Mouse (Mus musculus): Measurements from ENCODE around the gene Arhgap30.

The Arhgap30 gene

DNA sequence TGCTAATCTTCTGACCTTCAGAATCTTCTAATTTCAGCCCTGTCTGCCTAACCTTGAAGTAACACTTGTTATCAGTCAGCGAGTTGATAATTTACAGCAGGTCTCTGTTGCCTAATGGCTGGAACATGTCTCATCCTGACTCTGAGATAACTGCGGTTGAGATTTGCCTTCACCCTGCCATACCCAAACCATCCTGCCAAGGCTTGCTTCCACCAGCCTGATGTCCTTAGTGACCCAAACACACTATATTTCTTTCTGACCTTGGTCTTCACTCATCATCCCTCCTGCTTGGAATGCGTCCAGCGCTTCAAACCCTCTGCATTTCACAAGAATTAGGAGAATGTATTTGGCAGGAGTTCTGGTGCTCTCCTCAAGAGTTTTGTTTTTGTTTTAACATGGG is 36.4 kb downstream of the Arhgap30 start:
- no peak for DNase-seq (ENCODE audit: low read depth, low spot score)

DNA sequence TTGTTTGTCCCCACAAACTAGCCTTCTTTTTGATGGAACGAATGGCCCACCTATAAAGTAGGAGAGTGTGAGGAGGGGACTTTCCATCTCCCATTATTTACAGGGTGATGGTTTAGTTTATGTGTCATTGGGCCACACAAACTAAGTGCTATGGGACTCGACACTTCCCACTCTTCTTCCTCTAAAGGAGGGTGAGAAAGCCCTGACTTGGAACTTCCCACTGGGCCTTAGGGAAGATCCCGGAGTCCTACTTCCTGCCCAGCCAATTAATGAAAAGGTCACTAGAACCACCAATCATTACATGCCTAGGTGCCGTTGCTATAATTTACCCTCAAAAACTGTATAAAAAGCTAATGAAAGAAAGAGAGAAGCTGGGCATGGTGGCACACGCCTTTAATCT is 43.4 kb downstream of the Arhgap30 start:
- no peak for DNase-seq (ENCODE audit: low read depth, low spot score)

DNA sequence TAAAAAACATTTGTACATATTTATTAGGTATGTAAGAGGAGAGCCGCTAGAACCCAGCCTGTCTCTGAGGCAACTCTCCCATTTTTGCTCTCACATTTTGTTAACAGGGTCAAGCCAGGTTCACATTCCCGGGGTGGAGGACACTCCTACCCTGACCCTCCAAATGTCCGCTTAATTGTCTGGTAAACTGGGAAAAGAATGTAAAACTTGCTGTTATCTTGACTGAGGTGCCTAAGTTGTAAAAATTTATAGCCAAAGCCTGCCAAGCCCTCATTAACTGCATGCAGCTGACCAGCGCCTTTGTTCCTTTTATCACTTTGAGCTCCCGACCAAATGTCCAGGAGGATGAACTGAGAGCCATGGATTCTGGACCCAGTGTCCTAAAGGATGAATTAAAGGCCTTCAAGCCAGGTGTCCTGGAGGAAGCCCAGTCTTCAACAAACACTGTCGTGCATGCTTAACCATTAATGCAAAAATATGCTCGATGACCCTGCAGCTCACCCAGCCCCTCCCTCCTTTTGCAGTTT is 46.6 kb downstream of the Arhgap30 start:
- no peak for DNase-seq (ENCODE audit: low read depth, low spot score)

DNA sequence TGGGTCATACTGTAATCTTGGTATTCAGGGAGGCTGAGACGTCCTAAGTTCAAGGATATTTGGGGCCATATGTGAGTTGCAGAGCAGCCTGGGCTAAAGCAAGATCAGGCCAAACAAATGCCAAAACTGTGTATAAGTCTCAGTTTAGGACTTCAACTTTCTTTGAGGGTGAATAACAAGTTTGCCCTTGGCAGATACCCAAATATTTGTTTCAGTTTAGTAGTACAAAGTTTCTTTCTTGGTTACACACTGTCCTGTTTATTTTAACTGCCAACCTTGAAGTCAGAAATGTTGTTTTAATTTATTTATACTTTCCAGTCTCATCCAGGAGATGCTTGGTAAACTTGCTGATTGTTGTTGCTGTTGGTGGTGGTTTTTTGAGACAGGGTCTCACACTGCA is 47.2 kb downstream of the Arhgap30 start:
- no peak for DNase-seq (ENCODE audit: low read depth, low spot score)

DNA sequence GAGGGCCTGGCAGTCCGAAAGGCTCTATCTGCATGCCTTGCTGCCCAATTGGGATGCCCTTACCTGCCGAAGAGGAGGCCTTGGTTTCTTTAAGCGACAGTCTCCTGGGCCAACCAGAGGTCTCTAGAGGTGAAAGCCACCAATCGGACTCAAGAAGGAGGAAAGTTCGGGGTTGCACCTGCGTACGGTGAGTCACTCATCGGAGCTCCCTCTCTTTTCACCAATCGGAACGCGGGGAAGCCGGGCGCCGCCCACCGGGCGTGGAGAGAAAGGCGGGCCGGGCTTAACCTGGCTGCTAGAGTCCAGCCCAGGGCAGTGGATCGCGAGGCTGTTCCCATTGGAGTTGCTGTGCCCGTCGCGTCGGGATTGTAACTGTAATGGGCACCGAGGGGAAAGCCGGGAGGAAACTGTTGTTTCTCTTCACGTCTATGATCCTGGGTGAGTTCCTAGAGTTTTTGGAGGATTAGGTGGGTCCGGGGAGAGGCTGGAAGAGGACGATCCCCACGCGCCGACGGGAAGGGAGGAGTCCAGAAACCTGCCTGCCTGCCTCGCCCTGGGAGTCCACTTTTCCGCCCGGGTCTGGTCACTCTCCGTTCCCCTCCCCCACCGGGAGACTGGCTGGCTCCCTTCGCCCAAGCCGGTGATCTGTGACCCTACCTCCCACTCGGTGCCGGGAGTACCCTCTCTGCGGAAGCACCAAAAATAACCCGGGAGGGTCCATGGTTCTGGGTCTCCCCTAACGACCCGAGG is 48.7 kb downstream of the Arhgap30 start, which contains the start of gene F11r:
TSS of gene F11r (plus strand) at position 272 of the 750 bp plus-strand sequence.
- DNase-seq (ENCODE audit: low read depth, low spot score) = peak; percentile 94

DNA sequence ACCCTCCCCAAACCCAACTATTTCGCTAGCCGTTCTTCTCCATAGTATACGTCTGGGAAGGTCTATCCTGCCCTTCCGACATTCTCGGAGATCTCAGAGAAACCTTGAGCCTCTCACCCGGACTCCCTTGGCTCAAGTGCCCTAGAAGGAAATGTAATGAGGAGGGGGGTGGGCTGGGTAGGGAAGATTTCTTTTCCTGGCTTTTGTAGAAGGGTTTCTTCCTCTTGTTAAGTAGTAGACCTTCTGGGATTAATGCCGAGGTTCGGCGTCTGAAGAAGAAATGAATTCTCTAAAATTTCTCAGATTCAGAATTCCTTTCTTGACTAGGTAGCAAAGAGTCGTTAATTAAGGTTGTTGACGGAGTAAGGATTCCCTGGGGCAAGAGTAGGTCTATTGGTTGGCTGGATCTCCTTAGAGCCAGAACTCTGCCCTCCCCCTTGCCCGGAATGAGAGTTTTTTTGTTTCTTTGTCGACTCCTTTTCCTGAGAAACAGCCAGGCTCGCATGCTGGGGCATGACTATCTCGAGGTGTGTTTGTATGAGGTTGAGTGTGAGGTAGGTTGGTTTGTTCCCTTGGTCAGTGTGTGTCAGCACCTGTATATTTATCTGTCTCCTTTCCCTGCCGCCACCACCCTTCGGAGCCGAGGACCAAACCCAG is 49.4 kb downstream of the Arhgap30 start:
- no peak for DNase-seq (ENCODE audit: low read depth, low spot score)

DNA sequence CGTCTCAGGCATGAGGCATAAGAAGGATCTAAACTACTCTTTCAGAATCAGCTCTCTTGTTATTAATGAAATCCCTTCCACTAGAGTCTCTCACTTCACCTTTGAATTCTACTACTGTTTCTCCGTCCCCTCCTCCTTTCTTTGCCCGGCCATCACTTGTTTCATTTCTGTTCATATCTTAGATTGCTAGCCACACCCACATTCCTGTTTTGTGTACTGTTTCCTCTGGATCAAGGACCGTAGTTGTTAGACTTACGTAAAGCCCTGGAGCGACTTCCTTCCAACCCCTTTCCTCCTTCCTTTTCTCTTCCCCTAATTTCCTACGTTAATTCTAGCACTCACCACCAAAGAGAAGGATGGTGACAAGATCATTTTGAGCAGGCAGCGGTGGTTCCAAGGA is 50.3 kb downstream of the Arhgap30 start:
- no peak for DNase-seq (ENCODE audit: low read depth, low spot score)

DNA sequence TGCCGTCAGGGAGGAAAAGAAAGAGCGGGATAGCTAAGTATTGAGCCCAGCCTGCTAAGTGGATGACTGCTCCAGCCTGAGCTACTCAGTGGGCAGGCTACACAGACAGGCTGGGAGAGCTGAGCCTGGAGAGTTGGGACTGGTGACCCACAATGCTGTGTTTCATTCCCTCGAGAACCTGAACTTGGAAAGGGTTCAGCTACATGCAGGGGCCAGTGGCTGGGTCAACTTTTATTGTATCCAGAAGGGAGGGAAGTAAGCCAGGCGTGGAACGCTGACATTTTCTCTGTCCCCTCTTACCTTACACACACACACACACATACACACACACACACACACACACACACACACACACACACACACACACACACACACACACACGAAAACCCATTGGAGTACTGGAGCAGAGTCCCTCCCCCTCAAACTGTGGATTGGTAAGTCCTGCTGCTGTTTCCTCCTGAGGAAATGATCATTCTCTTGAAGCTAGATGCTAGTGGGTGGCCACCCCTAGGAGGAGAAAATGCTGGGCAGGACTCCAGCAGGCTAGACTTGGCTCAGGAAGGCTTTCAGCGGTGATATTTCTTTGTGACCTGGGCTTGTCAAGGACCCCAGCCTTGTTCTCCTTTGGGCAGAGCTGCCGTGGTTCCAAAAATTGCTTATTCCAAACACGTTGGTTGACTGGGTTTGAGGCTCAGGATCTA is 51.4 kb downstream of the Arhgap30 start:
- DNase-seq (ENCODE audit: low read depth, low spot score) = no peak

DNA sequence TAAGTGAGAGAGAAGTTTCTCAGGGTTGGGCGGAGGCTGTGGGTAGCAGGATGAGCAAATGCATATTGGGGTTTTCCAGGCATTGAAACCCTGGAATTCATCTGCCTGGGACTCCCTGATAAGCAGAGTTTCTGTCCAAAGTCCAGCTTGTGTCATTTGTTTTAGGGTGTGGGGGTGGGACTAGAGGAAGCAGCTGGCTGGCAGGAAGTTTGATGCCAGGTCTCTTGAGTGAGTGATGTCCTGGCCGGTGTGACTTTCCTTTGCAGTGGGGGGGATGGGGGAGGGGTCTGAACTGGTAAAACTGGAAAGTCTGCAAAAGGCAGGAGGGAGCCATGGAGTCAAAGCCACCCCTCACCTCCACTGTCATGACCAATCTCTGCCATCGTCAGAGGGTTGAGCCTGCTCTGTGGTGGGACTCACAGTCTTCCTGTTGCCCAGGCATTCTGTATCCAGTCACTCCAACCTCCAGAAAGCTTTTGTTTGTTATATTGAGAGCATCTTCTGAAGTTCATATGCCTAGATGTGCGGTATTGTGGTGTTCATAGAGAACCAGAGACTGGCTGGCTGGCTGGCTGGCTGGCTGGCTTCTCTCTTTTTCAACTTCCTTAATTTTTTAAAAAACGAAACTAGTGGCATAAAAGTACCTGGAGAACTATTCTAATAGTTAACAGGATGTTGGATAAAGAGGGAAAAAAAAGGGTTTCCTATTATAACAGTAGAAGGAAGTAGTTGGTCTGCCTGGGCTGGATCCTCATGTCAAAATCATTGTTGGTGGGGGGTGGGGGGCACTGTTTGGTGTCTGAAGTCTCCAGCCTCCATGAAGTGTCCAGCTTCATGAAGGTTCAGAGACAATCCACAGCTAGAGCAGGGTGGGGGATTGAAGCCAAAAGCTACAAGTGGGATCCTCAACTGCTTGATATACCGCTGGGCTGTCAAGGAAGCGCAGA is 53.0 kb downstream of the Arhgap30 start:
- DNase-seq (ENCODE audit: low read depth, low spot score) = no peak

DNA sequence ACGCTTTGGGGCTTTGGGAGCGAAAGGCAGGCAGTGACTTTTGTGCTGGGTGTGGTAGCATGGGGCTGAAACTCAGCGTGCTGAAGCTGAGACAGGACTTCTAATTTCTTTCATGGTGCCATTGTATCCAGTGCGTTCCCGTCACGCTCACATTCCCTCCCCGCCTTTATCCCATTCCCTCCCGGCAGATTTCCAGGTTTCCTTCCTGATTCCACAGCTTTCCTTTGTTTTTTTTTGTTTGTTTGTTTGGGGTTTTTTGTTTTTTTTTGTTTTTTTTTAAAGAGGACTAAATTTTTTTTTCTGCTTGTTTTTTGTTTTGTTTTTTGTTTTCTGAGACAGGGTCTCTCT is 53.6 kb downstream of the Arhgap30 start:
- DNase-seq (ENCODE audit: low read depth, low spot score) = no peak

DNA sequence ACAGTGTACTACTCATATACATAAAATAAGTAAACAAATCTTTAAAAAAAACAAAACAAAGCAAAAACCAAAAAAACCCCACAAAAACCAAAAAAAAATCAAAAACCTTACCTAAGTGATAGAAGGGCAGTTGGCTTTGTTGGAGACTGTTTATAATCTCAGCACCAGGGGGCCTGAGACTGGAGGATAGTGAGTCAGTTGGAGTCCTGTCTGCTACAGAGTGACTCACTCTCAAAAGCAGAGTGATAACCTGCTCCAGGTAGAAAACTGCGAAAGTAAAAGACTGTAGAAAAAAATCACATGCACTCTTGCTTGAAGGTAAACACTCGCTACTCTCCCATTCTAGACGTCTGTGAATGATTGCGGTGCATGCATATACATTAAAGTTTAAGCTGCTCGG is 56.3 kb downstream of the Arhgap30 start:
- no peak for DNase-seq (ENCODE audit: low read depth, low spot score)

DNA sequence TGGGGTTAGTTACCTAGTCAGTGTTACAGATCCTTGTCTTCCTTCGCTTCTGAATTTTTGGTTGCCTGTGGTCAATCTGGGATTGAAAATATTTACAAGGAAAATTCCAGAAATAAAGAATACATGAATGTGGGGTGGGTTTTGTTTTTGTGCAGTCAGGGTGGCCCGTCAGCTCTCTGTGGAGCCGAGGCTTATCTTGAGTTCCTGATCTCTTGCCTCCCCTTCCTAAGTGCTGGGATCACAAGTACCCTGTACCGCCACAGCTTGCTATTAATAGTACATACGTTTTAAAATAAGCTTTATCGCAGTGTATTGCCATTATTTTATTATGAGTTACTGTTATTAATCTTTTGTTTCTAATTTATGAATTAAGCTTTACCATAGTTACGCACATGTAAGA is 58.1 kb downstream of the Arhgap30 start:
- no peak for DNase-seq (ENCODE audit: low read depth, low spot score)

DNA sequence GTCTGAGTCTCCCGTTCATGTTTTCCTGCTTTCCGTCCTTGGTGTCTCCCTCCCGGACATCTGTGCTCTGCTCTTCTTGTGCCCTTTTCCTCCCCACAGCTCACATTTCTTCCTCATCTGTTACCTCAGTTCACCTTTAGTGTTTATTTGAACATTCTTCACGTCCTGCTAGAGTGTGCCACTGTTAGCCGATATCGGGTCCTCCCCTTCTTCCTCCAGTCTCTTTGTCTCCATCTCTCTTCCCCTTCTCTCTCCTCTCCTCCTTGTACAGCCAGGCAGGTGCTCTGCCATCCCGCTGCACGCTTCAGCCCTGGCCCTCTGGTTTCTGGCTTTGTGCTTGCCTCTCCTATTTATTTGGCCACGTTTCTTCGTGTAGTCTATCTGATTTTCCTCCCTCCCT is 58.9 kb downstream of the Arhgap30 start:
- no peak for DNase-seq (ENCODE audit: low read depth, low spot score)

DNA sequence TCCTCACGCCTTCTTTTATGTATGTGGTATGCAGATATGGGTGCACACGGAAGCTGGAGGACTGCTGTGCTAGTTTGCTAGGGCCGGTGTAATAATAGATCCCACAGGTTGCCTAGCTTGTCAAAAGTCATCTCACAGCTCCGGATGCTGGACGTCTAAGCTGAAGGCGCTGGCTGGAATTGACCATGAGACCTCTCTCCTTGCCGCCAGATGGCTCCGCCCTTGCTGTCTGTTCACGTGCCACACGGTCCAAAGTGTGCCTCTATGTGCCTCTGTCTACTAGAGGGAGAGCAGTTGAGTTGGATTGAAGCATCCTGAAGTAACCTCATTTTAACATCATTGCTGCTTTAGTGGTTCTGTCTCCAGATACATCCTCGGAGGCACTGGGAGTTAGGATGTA is 61.3 kb downstream of the Arhgap30 start:
- no peak for DNase-seq (ENCODE audit: low read depth, low spot score)

DNA sequence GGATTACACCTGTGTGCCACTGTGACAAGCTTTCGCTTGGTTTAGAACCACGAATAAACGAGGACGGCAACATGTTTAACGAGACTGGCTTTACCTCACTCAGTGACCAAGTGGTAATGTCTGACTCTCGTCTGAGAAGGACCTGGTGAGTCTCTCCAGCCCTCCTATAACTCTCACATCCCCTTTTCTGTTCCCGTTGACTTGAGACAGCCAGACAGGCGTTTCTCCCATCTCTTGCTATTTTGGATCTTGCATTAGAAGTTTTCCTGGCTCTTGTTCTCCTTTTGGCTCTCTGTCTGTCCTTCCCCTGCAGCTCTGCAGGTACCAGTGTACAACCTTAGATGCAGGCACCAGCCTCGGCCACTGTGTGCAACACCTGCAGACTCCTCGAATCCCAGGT is 62.2 kb downstream of the Arhgap30 start:
- DNase-seq (ENCODE audit: low read depth, low spot score) = no peak

DNA sequence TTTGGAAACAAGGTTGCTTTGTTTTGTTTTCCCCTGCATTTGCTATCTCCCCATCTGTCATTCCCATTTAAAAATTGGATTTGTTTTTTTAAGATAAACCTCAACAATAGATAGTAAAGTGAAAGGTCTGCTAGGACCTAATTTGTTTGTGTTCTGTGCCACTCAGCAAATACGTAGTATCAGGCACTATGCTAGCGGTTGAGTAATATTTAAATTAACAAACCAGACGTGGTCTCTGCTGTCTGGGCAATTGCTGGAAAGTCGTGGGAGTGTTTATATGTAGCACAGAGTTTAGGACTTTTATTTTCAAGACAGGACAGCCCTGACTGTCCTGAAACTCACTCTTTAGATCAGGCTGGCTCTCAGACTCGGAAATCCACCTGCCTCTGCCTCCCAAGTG is 63.8 kb downstream of the Arhgap30 start:
- DNase-seq (ENCODE audit: low read depth, low spot score) = no peak

DNA sequence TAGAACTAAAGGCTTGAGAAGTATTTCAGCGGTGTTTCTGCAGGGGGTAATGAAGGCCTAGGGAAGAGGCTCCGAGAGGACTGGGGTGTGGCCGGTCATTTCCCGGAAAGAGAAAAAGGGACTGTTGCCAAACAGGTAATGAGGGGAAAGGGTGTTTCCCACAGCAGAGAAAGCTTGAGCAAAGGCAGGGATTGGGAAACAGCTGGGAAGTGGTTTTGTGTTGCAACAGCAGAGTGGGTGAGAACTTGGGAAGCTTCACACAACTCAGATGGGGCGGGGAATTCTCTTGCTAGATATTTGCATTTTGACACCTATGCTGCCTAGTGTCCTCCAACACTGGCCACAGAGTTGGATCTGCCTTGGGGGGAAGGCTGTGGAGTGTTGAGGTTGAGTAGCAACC is 64.2 kb downstream of the Arhgap30 start:
- DNase-seq (ENCODE audit: low read depth, low spot score) = peak; percentile 47

DNA sequence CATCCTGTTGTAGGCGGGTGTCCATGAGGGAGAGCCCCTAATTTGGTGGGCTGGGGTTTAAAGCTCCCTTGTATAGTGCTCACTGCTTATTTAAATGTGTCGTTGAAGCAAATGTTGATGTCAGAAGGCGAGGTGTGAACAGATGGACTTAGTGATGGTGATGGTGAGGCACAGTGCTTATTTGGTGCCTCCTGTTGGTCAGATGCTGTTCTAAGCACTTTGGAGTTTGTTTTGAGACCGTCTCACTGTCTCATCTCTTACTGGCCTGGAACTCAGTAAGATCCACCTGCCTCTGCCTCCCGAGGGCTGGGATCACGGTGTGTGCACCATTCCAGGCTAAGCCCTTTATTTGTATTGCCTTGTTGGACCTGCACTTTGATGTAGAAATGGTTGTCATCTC is 66.2 kb downstream of the Arhgap30 start:
- DNase-seq (ENCODE audit: low read depth, low spot score) = no peak

DNA sequence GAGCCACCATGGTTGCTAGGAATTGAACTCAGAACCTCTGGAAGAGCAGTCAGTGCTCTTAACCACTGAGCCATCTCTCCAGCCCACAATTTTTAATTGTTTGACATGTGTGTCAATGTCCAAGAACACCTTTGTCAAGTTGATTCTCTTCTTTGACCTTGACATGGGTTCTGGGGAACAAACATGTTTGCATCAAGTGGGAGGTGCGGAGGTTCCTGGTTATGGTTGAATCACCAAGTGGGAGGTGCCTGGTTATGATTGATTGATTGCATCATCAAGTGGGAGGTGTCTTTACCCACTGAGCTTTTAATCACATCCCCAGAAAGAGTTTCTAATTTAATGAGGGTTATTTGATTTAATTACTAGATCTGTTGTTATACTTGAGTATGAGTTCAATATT is 68.8 kb downstream of the Arhgap30 start:
- no peak for DNase-seq (ENCODE audit: low read depth, low spot score)

DNA sequence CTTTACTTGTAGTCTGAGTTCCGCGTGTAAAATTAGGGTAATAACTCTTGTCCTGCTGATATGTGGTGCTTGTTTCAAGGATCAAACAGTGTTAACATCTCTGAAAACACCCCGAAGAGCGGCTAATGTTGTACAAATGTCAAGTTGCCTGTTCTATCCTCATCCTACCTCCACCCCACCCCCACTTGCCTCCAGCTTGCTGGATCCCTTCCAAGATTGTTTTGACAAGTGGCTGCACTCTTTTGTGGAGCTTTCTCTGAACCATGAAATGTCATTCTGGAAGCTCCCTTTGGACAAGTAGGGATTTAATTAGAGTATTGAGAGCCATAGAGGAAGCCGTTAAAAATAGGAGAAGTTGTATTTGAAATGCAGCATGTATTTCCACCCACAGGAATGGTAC is 71.0 kb downstream of the Arhgap30 start:
- DNase-seq (ENCODE audit: low read depth, low spot score) = no peak

All from ZHBTc4 (cell line).